Mouse (Mus musculus): ENCODE data around the gene Tomm34. TPM values are rescaled to one million over a fixed set of nuclear protein-coding genes. Genes with fewer than 3 reads are reported as not detected.
A peak's percentile ranks its signal among the peaks of the same experiment; 100 is the strongest.

The Tomm34 gene
- polyA plus RNA-seq (2014; fragmentation: Nextera tagmentation; extraction: Ambion mirVana), result 53.4 and 55.8 TPM in 2 replicates

GRCm38 (mm10) chr2:164070765-164071436 lies at the start of gene Tomm34:
Gene Tomm34, minus strand, starts transcription at chr2:164071169.
- Histone ChIP-seq H3K9ac (ENCODE audit: low read depth, low read length) (peak within 1 kb of the TSS; percentile 90), H3K9me3 (ENCODE audit: control insufficient read depth, low read length) (no peaks in the 10 kb centered on the region), H3K4me2 (ENCODE audit: low read depth, low read length) (peak within 1 kb of the TSS; percentile 92), H3K4me1 (ENCODE audit: control insufficient read depth, insufficient read depth, low read length) (peaks cover 22% of the 10 kb centered on the region), H3K27ac (replicated peaks; ENCODE audit: low read depth, low read length) (peak within 1 kb of the TSS; percentile 91), H3K27me3 (replicated peaks; ENCODE audit: control insufficient read depth, insufficient read depth, low read length) (no peaks in the 10 kb centered on the region), H3K4me3 (ENCODE audit: low read depth, low read length) (peak within 1 kb of the TSS; percentile 98), H3K36me3 (ENCODE audit: control insufficient read depth, insufficient read depth, low read length) (peaks cover 17% of the 10 kb centered on the region)
- ATAC-seq (ENCODE audit: low read depth), result peak; percentile 96
- 1% methylated on average over 45 of the region's 55 CpGs for WGBS
- peak; percentile 96 for DNase-seq (ENCODE audit: low spot score)

DNA sequence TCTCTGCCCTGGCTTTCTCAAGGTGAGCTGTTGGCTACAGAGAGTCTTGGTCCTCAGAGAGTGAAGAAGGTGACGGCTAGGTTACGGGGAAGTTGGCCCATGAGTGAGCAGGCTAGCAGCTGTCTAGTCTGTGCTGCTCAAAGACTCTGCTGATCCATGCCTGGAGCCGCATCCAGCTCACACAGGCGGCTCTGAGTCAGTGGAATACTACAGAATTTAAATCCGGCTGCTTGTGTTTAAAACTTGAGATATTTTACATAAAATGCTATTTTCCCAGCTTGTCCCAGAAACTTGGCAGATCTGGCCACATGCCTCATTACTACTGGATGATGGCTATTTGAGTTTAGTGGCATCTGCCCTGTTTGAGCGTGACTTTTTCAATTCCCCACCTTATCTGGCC lies 48.5 kb upstream of the Tomm34 start:
- ATAC-seq (ENCODE audit: low read depth), result no peak
- WGBS, result 96% methylated on average over 6 of the region's 6 CpGs
- Histone ChIP-seq H3K9ac (ENCODE audit: low read depth, low read length) (no peak overlapping the region), H3K36me3 (ENCODE audit: control insufficient read depth, insufficient read depth, low read length) (peaks cover 41% of the 10 kb centered on the region), H3K27me3 (replicated peaks; ENCODE audit: control insufficient read depth, insufficient read depth, low read length) (no peaks in the 10 kb centered on the region), H3K9me3 (ENCODE audit: control insufficient read depth, low read length) (no peaks in the 10 kb centered on the region), H3K27ac (replicated peaks; ENCODE audit: low read depth, low read length) (no peak overlapping the region), H3K4me1 (ENCODE audit: control insufficient read depth, insufficient read depth, low read length) (no peaks in the 10 kb centered on the region), H3K4me3 (ENCODE audit: low read depth, low read length) (no peak overlapping the region), H3K4me2 (ENCODE audit: low read depth, low read length) (no peak overlapping the region)
- no peak for DNase-seq (ENCODE audit: low spot score)

DNA sequence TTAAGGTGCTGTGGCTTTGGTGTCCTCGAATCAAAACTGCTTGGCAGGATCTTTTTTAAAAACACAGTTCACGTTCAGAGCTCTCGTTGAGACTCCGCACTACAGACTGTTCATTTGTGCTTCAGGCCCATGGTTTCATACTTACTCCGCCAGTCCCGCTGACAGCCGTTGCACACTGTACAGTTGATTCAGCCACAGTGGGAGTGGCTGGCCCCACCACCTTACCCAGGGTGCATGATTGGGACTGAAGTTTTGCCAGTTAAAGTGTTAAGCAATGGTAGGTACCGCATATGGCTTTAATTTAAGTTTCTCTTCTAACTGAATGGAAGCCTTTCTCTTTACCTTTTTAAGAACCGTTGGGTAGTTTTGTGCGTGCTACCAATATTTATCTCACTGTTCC lies 44.6 kb upstream of the Tomm34 start:
- peaks cover 26% of the 10 kb centered on the region for H3K36me3 ChIP-seq (ENCODE audit: control insufficient read depth, insufficient read depth, low read length)
- H3K9me3 ChIP-seq (ENCODE audit: control insufficient read depth, low read length), result no peaks in the 10 kb centered on the region
- DNase-seq (ENCODE audit: low spot score) (peak; percentile 41), ATAC-seq (ENCODE audit: low read depth) (peak; percentile 57; the same call in 1 of the 2 replicates)
- H3K27me3 ChIP-seq (replicated peaks; ENCODE audit: control insufficient read depth, insufficient read depth, low read length), result no peaks in the 10 kb centered on the region
- H3K9ac ChIP-seq (ENCODE audit: low read depth, low read length), result no peak overlapping the region
- no peak overlapping the region for H3K4me2 ChIP-seq (ENCODE audit: low read depth, low read length)
- peak overlapping the region; percentile 24; the same call in 1 of the 2 replicates for H3K27ac ChIP-seq (replicated peaks; ENCODE audit: low read depth, low read length)
- H3K4me1 ChIP-seq (ENCODE audit: control insufficient read depth, insufficient read depth, low read length), result no peaks in the 10 kb centered on the region
- no peak overlapping the region for H3K4me3 ChIP-seq (ENCODE audit: low read depth, low read length)
- WGBS, result 56% methylated on average over 10 of the region's 10 CpGs

- Histone ChIP-seq H3K4me2 (ENCODE audit: low read depth, low read length) (no peak overlapping the region), H3K27me3 (replicated peaks; ENCODE audit: control insufficient read depth, insufficient read depth, low read length) (no peaks in the 10 kb centered on the region), H3K4me1 (ENCODE audit: control insufficient read depth, insufficient read depth, low read length) (0 out of 2 replicates have a peak, but pooled peaks cover 3% of the 10 kb centered on the region), H3K9me3 (ENCODE audit: control insufficient read depth, low read length) (no peaks in the 10 kb centered on the region), H3K4me3 (ENCODE audit: low read depth, low read length) (no peak overlapping the region), H3K27ac (replicated peaks; ENCODE audit: low read depth, low read length) (no peak overlapping the region), H3K9ac (ENCODE audit: low read depth, low read length) (no peak overlapping the region), H3K36me3 (ENCODE audit: control insufficient read depth, insufficient read depth, low read length) (peaks cover 12% of the 10 kb centered on the region)
- no peak for DNase-seq (ENCODE audit: low spot score)
- 93% methylated on average over 6 of the region's 6 CpGs for WGBS
- ATAC-seq (ENCODE audit: low read depth), result no peak
These were observed 43.1 kb upstream of the Tomm34 start for GRCm38 (mm10) chr2:164114051-164114450.

GRCm38 (mm10) chr2:164111546-164111945 lies 40.6 kb upstream of the Tomm34 start:
- DNase-seq (ENCODE audit: low spot score) (no peak), ATAC-seq (ENCODE audit: low read depth) (no peak)
- Histone ChIP-seq H3K4me3 (ENCODE audit: low read depth, low read length) (no peak overlapping the region), H3K9me3 (ENCODE audit: control insufficient read depth, low read length) (no peaks in the 10 kb centered on the region), H3K36me3 (ENCODE audit: control insufficient read depth, insufficient read depth, low read length) (0 out of 2 replicates have a peak, but pooled peaks cover 4% of the 10 kb centered on the region), H3K4me1 (ENCODE audit: control insufficient read depth, insufficient read depth, low read length) (peaks cover 20% of the 10 kb centered on the region), H3K27ac (replicated peaks; ENCODE audit: low read depth, low read length) (no peak overlapping the region), H3K9ac (ENCODE audit: low read depth, low read length) (no peak overlapping the region), H3K4me2 (ENCODE audit: low read depth, low read length) (no peak overlapping the region), H3K27me3 (replicated peaks; ENCODE audit: control insufficient read depth, insufficient read depth, low read length) (no peaks in the 10 kb centered on the region)
- 84% methylated on average over 8 of the region's 8 CpGs for WGBS

GRCm38 (mm10) chr2:164108501-164108900 lies 37.5 kb upstream of the Tomm34 start:
- H3K4me3 ChIP-seq (ENCODE audit: low read depth, low read length), result no peak overlapping the region
- DNase-seq (ENCODE audit: low spot score) (peak; percentile 82), ATAC-seq (ENCODE audit: low read depth) (peak; percentile 69)
- no peaks in the 10 kb centered on the region for H3K27me3 ChIP-seq (replicated peaks; ENCODE audit: control insufficient read depth, insufficient read depth, low read length)
- 44% methylated on average over 4 of the region's 4 CpGs for WGBS
- no peak overlapping the region for H3K4me2 ChIP-seq (ENCODE audit: low read depth, low read length)
- H3K36me3 ChIP-seq (ENCODE audit: control insufficient read depth, insufficient read depth, low read length), result 0 out of 2 replicates have a peak, but pooled peaks cover 4% of the 10 kb centered on the region
- no peak overlapping the region for H3K9ac ChIP-seq (ENCODE audit: low read depth, low read length)
- no peaks in the 10 kb centered on the region for H3K9me3 ChIP-seq (ENCODE audit: control insufficient read depth, low read length)
- peaks cover 20% of the 10 kb centered on the region for H3K4me1 ChIP-seq (ENCODE audit: control insufficient read depth, insufficient read depth, low read length)
- peak overlapping the region; percentile 69; the same call in 1 of the 2 replicates for H3K27ac ChIP-seq (replicated peaks; ENCODE audit: low read depth, low read length)

- DNase-seq (ENCODE audit: low spot score) (peak; percentile 8), ATAC-seq (ENCODE audit: low read depth) (no peak)
- WGBS, result 74% methylated on average over 16 of the region's 16 CpGs
- Histone ChIP-seq H3K4me2 (ENCODE audit: low read depth, low read length) (no peak overlapping the region), H3K9ac (ENCODE audit: low read depth, low read length) (0 out of 2 replicates have a peak overlapping the region, but pooled peaks have one; percentile 14), H3K27me3 (replicated peaks; ENCODE audit: control insufficient read depth, insufficient read depth, low read length) (no peaks in the 10 kb centered on the region), H3K4me1 (ENCODE audit: control insufficient read depth, insufficient read depth, low read length) (peaks cover 20% of the 10 kb centered on the region), H3K36me3 (ENCODE audit: control insufficient read depth, insufficient read depth, low read length) (peaks cover 8% of the 10 kb centered on the region; the same call in 1 of the 2 replicates), H3K27ac (replicated peaks; ENCODE audit: low read depth, low read length) (peak overlapping the region; percentile 56), H3K9me3 (ENCODE audit: control insufficient read depth, low read length) (no peaks in the 10 kb centered on the region), H3K4me3 (ENCODE audit: low read depth, low read length) (no peak overlapping the region)
These were observed 36.3 kb upstream of the Tomm34 start for GRCm38 (mm10) chr2:164107125-164107874.

DNA sequence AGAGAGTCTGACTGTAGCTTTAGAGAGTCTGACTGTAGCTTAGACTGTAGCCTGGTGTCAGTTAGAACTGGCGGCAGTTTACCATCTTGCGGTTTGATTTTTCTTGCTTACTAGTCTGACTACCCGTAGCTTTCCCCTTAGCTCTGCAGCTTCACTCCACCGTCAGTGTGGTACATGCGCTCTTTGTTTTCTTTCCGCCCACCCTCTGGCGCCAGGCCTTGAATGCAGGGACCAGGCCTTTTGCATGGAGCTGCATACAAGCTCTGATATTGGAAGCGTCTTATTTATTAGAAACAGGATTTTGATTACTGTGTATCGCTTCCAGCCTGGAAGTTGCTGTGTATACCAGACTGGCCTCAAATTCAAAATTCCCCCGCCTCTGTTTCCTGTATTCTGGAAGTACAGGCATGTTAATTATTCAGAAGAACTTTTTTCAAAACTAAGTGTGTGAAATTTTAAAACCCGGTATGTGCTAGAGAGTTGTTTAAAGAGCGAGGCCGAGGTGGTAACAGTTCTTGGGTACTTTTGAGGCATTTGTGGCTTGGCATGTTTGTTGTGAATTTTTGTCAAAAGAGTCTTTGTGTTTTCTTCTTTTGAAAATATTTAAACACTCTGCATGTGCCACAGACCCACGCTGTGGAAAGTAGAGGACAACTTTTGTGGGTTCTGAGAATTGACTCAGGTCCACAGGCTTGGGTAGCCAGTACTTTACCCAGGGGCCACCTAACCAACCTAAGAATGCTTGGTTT lies 35.5 kb upstream of the Tomm34 start:
- Histone ChIP-seq H3K9me3 (ENCODE audit: control insufficient read depth, low read length) (no peaks in the 10 kb centered on the region), H3K36me3 (ENCODE audit: control insufficient read depth, insufficient read depth, low read length) (peaks cover 11% of the 10 kb centered on the region; the same call in 1 of the 2 replicates), H3K4me2 (ENCODE audit: low read depth, low read length) (no peak overlapping the region), H3K27ac (replicated peaks; ENCODE audit: low read depth, low read length) (peak overlapping the region; percentile 56), H3K27me3 (replicated peaks; ENCODE audit: control insufficient read depth, insufficient read depth, low read length) (no peaks in the 10 kb centered on the region), H3K9ac (ENCODE audit: low read depth, low read length) (no peak overlapping the region), H3K4me1 (ENCODE audit: control insufficient read depth, insufficient read depth, low read length) (peaks cover 20% of the 10 kb centered on the region), H3K4me3 (ENCODE audit: low read depth, low read length) (no peak overlapping the region)
- ATAC-seq (ENCODE audit: low read depth) (no peak), DNase-seq (ENCODE audit: low spot score) (peak; percentile 27)
- WGBS, result 71% methylated on average over 14 of the region's 14 CpGs
